Mouse (Mus musculus) forebrain, embryonic 13.5 days (tissue): ENCODE results near the gene Fank1. TPM values are rescaled to one million over a fixed set of nuclear protein-coding genes. Genes with fewer than 3 reads are reported as not detected.
"Not testable (repeated sequence)": the region's sequence is repeated elsewhere in the genome, so short reads cannot be mapped to it uniquely, and the experiment has no call there.

Experiments
- ATAC-seq: fragments of 200-750 bp; cut with Nextera tagmentation; 2 replicates; pipeline ENCODE4 v1.8.0; 2017
- H3K27ac ChIP-seq: fragments of 300-500 bp; sonication (generic); 2 replicates; pipeline ENCODE4 v1.5.1; 2015; ENCODE audit warnings: inconsistent platforms, mild to moderate bottlenecking, moderate library complexity
- H3K27me3 ChIP-seq: fragments of 300-500 bp; sonication (generic); 2 replicates; pipeline ENCODE4 v1.6.1; 2015; ENCODE audit warnings: mild to moderate bottlenecking, inconsistent platforms
- H3K36me3 ChIP-seq: fragments of 300-500 bp; sonication (generic); 2 replicates; pipeline ENCODE4 v1.6.1; 2015; ENCODE audit warnings: mild to moderate bottlenecking, inconsistent platforms; ENCODE audit not compliant: poor library complexity, severe bottlenecking
- H3K4me1 ChIP-seq: fragments of 300-500 bp; sonication (generic); 2 replicates; pipeline ENCODE4 v1.6.1; 2015; ENCODE audit warnings: inconsistent platforms
- H3K4me2 ChIP-seq: fragments of 300-500 bp; sonication (generic); 2 replicates; pipeline ENCODE4 v1.6.1; 2015; ENCODE audit warnings: inconsistent platforms, mild to moderate bottlenecking, moderate library complexity
- H3K4me3 ChIP-seq: fragments of 300-500 bp; sonication (generic); 2 replicates; pipeline ENCODE4 v1.5.1; 2015; ENCODE audit warnings: mild to moderate bottlenecking, inconsistent platforms
- H3K9ac ChIP-seq: fragments of 300-500 bp; sonication (generic); 2 replicates; pipeline ENCODE4 v1.6.1; 2015; ENCODE audit warnings: mild to moderate bottlenecking, inconsistent platforms
- H3K9me3 ChIP-seq: fragments of 300-500 bp; sonication (generic); replicated peaks from 2 replicates; pipeline ENCODE4 v1.6.1; 2016; ENCODE audit warnings: inconsistent platforms
- WGBS: fragments of 180-500 bp; shearing (Covaris S2); methylation state at CpG from one replicate; pipeline ENCODE4 v1.1.7; 2015; 5-methylcytosine and 5-hydroxymethylcytosine counted together
- polyA plus RNA-seq: library from polyadenylated mRNA; unstranded; fragments of >200 nt; fragmentation: Nextera tagmentation; extraction: Ambion mirVana; gene quantifications from 2 replicates; pipeline ENCODE4 v1.2.1, GENCODE M21; 2015

The Fank1 gene
- polyA plus RNA-seq, 1 experiment from 2014 or later, result 1.8 TPM

DNA sequence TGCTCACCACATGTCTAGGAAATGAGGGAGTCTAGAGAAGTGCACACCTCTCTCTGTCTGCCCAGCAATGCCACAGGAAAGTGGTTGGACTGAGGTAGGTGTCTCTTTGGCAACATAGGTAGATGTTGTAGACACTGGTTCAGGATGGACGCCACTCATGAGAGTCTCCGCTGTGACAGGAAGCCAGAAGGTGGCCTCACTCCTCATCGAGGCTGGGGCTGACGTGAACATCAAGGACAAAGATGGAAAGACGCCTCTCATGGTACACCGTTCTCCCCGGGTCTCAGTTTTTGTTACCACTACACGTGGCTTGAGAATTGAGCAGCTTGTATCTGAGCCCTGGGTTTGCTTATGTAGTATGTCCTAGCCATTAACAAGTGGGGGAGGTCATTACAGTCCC, 103.1 kb downstream of the Fank1 start:
- H3K27ac ChIP-seq, result no peak overlapping the region
- no peak overlapping the region for H3K4me3 ChIP-seq
- no peaks in the 10 kb centered on the region for H3K36me3 ChIP-seq
- no peaks in the 10 kb centered on the region for H3K4me1 ChIP-seq
- no peak overlapping the region for H3K9ac ChIP-seq
- H3K9me3 ChIP-seq, result no peaks in the 10 kb centered on the region
- no peak for ATAC-seq
- 93% methylated on average over 8 of the region's 8 CpGs for WGBS
- no peak overlapping the region for H3K4me2 ChIP-seq
- no peaks in the 10 kb centered on the region for H3K27me3 ChIP-seq

DNA sequence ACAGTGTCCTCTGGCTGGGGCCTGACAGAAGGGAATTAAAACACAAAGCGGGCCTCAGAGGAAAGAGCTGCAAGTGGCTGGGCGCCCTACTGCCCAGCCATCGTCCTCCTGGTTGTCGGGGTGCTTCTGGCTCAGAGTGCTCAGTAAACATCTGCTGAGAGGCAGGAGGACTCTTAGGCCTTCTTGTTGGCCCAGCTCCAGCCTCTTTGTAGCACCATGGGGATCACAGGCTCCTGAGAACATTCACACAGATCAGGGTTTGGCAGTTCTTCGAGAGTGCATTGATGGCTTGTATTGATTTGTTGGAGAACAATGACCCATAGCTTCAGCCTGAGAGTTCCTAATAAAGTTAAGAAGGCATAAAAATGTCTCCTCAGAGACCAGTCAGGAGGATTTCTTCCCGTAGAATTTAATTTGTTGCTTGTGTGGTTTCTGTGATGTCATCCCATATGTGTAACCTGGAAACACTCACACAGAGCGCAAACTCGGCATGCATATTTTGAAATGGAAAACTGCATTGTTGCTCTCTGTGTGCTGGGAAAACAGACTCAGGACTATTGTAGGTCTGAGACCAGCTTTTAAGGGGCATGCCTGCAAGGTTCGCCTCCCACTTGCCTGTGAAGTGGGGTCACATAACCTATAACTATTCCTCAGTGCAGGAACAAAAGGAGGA, 108.2 kb downstream of the Fank1 start:
- H3K9ac ChIP-seq, H3K36me3 ChIP-seq, ATAC-seq, H3K4me1 ChIP-seq, H3K4me3 ChIP-seq, H3K4me2 ChIP-seq, H3K27me3 ChIP-seq, H3K27ac ChIP-seq, H3K9me3 ChIP-seq: not testable (repeated sequence)
- 72% methylated on average over 5 of the region's 9 CpGs for WGBS

DNA sequence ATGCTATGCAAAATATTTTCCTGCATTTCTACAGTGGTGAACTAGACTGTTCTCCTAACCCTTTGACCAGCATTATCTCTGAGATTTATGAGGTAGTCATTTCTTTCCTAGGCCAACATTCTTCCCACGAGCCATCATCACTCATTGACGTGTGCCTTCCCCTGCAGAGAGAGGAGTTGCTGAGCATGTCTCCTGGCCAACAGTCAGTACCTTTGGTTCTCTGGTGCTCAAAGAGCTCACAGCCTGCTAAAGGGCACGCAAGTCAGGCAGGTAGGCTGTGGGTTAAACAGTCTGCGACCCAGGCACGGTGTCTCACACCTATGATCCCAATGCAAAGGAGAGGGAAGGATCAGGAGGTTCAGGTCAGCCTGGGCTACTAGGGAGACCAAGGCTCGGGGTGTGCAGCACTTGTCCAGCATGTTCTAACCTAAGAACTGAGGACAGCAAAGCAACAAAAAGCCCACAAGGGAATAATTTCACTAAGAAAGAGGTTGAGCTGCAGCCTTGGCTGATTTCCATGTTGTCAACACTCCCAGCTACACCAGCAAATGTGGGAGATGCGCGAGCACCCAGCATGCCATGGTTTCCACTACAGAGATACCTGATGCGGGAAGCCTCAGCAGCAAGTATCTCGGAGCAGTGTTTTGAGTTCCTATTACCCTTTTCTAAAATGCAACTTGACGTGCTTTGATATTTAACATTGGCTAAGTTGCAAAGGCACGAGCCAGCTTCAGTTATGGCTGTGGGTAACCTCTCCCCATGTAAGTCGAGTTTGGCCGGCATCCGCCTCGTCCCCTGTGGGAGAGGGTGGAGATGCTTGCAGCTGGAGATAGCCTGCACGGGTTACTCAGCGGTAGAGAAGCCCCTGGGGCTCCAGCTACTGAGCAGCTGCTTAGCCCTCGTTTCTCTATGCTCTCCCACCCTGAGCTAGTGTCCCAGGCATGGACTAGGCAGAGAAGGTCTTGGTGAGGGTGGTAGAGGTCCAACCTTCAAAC, 112.6 kb downstream of the Fank1 start:
- Histone ChIP-seq H3K4me2 (no peak overlapping the region), H3K9me3 (no peaks in the 10 kb centered on the region), H3K4me1 (no peaks in the 10 kb centered on the region), H3K36me3 (no peaks in the 10 kb centered on the region), H3K9ac (no peak overlapping the region), H3K27ac (no peak overlapping the region), H3K27me3 (no peaks in the 10 kb centered on the region), H3K4me3 (no peak overlapping the region)
- WGBS, result 88% methylated on average over 19 of the region's 19 CpGs
- no peak for ATAC-seq

DNA sequence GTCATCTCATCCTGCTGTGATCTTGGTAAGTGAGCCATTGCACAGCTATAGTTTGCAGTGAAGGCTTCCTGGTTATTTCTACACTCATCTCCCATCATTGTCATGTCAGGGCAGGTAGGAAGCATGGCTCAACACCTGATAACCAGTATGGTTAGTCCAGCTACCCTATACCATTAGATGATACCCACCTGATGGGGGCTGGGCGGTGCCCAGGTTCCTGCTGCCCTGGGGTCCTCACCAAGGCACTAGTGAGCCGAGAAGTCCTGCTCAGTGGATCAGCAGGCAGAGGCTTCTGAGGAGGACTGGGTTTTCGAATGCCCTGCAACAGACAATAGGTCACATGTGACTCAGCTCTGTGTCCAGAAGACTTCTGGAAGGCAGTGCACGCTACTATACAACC, 113.3 kb downstream of the Fank1 start:
- Histone ChIP-seq H3K4me3 (no peak overlapping the region), H3K36me3 (no peaks in the 10 kb centered on the region), H3K9me3 (no peaks in the 10 kb centered on the region), H3K27ac (no peak overlapping the region), H3K4me1 (no peaks in the 10 kb centered on the region), H3K9ac (no peak overlapping the region), H3K27me3 (no peaks in the 10 kb centered on the region), H3K4me2 (no peak overlapping the region)
- ATAC-seq, result no peak
- 90% methylated on average over 4 of the region's 4 CpGs for WGBS

DNA sequence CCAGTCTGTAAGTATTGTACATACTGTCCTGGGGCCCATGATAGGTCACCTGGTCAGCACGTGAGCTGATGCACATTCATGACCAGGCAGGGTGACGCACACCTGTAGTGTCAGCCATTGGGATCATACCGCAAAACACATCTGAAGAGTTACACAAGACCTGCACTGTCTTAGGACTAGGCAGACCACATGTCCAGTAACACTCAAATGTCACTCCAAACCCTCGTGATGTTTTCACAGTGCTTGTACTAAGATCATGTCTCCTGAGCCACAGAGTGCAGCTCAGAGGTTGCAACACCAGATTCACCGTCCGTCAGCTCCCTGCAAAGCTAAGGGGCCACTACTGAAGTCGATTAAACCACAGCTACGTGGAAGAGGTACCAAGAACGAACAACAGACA, 114.6 kb downstream of the Fank1 start:
- H3K4me1 ChIP-seq, result no peaks in the 10 kb centered on the region
- no peaks in the 10 kb centered on the region for H3K36me3 ChIP-seq
- WGBS, result 91% methylated on average over 9 of the region's 9 CpGs
- no peak overlapping the region for H3K27ac ChIP-seq
- H3K9ac ChIP-seq, result no peak overlapping the region
- no peak overlapping the region for H3K4me2 ChIP-seq
- H3K9me3 ChIP-seq, result no peaks in the 10 kb centered on the region
- no peak overlapping the region for H3K4me3 ChIP-seq
- ATAC-seq, result no peak
- no peaks in the 10 kb centered on the region for H3K27me3 ChIP-seq

DNA sequence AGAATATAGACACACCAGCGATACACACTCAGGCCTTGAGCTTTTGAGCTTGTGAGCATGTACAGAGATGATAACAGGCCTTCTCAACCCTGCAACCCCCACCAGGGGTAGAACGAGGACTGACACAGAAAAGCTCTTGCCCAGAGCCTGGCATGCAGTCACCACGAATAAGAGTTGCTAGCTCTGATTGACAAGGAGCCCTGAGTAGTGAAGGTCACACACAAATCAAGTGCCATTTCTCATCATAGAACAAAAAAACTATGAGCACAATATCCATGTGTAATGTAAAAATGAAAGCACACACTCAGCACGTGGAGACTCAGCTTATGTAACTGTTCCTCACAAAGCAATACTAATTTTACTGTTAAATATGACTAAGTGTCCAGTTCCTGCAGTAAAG, 115.1 kb downstream of the Fank1 start:
- Histone ChIP-seq H3K27ac (no peak overlapping the region), H3K9ac (no peak overlapping the region), H3K27me3 (no peaks in the 10 kb centered on the region), H3K4me1 (no peaks in the 10 kb centered on the region), H3K4me2 (no peak overlapping the region), H3K4me3 (no peak overlapping the region), H3K36me3 (no peaks in the 10 kb centered on the region), H3K9me3 (no peaks in the 10 kb centered on the region)
- no peak for ATAC-seq
- 80% methylated on average over 4 of the region's 4 CpGs for WGBS

DNA sequence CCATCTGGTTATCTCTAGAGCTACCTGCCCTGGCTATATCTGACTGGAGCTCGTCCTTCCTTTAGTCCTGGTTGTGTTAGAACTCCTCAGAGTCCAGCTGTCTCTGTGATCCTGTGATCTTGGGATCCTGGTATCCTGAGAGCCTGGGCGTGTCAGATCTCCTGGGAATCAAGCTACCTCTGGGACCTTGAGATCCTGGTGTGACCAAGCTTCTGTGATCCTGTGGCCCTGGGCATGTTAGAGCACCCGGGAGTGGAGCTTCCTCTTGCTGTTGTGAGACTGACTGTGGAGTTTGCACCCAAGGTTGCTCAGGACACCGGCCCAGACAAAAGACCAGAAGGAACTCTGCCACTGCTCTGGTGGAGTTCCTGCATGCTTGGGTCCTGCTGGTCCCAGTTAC, 122.7 kb downstream of the Fank1 start:
- no peak overlapping the region for H3K9ac ChIP-seq
- 85% methylated on average over 4 of the region's 4 CpGs for WGBS
- H3K27ac ChIP-seq, result no peak overlapping the region
- no peak overlapping the region for H3K4me3 ChIP-seq
- H3K9me3 ChIP-seq, result no peaks in the 10 kb centered on the region
- H3K36me3 ChIP-seq, result no peaks in the 10 kb centered on the region
- ATAC-seq, result no peak
- H3K4me2 ChIP-seq, result no peak overlapping the region
- H3K4me1 ChIP-seq, result no peaks in the 10 kb centered on the region
- H3K27me3 ChIP-seq, result no peaks in the 10 kb centered on the region

DNA sequence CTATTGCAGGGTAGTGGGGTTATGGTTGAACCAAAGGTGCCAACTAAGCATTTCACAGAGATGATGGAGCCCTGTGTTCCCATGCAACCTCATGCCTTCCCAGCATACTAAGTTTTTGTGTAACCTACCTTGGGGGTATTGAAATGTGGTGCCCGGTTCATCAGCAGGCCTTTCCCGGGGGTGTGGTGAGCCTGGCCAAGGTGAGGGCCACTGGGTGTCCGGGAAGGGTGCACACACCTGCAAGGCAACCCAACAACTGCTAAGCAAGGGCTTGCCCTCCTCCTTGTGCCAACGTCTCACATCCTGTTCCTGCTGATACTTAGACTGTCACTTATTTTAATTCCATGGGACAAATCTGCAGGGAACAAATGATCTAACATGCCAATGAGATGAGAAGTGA, 132.3 kb downstream of the Fank1 start:
- no peak for ATAC-seq

DNA sequence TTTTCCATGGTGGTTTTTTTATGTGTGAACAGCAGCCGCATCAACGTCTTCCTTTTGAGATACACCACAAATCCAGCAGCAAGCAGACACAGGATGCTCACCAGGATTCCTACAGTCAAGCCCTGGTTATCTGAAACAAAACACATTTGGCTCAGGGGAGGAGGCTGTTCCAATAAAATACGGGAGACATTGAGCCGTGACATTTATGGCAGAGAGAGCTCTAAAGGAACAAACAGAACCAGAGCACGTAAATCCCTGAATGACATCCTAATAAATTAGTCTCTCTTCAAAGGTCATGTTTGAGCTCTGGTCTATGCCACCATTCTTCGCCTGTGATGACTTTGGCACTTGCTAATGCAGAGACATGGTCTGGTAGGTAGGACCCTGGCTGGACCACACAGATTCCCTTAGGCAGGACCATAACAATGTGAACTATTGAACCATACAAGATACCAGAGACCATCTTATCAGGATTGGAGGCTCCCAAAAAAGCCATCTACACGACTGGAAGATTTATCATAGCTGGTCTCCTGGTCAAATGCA, 133.2 kb downstream of the Fank1 start:
- Histone ChIP-seq H3K9ac (no peak overlapping the region), H3K27ac (no peak overlapping the region), H3K9me3 (no peaks in the 10 kb centered on the region), H3K36me3 (no peaks in the 10 kb centered on the region), H3K4me3 (no peak overlapping the region), H3K27me3 (no peaks in the 10 kb centered on the region), H3K4me2 (no peak overlapping the region), H3K4me1 (no peaks in the 10 kb centered on the region)
- WGBS, result 90% methylated on average over 7 of the region's 7 CpGs
- no peak for ATAC-seq

More for the DNA sequence above, 132.3 kb downstream of the Fank1 start:
- Histone ChIP-seq H3K9ac (no peak overlapping the region), H3K4me2 (no peak overlapping the region), H3K4me3 (no peak overlapping the region), H3K27ac (no peak overlapping the region), H3K27me3 (no peaks in the 10 kb centered on the region), H3K9me3 (no peaks in the 10 kb centered on the region), H3K36me3 (no peaks in the 10 kb centered on the region), H3K4me1 (no peaks in the 10 kb centered on the region)
- WGBS, result 86% methylated on average over 4 of the region's 4 CpGs

DNA sequence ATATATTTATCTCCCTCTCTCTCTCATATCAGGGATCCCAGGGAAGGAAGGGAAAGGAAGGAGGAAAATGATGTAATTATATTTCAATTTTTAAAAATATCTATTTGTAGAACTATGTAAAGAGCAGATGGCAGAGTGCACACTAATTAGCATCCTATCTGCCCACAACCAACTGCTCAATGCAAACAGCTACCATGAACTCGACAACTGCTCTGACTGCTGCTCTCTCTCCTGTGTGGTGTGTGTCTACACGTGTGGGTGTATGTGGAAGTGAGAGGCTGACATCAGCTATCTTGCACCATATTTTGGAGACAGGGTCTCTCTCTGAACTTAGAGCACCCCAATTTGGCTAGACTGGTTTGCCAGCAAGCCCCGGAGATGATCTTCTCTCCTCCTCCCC, 135.2 kb downstream of the Fank1 start:
- no peaks in the 10 kb centered on the region for H3K36me3 ChIP-seq
- no peak for ATAC-seq
- no peaks in the 10 kb centered on the region for H3K4me1 ChIP-seq
- no peak overlapping the region for H3K4me3 ChIP-seq
- 85% methylated on average over 3 of the region's 3 CpGs for WGBS
- H3K9ac ChIP-seq, result no peak overlapping the region
- H3K9me3 ChIP-seq, result no peaks in the 10 kb centered on the region
- no peak overlapping the region for H3K27ac ChIP-seq
- H3K27me3 ChIP-seq, result no peaks in the 10 kb centered on the region
- H3K4me2 ChIP-seq, result no peak overlapping the region

DNA sequence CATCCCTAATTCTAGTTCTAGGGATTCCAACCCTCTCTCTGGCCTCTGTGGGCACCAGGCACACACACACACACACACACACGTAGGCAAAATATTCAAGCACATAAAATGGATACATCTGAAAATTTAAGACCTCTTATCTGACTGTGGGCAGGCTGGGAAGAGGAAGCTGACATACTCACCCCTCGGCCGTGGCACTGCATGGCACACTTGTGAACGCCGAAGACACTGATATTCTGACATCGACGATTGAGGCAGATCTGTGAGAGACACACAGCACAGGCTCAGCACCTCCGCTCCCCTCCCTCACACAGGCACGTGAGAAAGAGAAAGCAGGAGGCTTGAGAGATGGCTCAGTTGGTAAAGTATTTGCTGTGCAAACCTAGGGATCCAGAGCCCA, 139.6 kb downstream of the Fank1 start:
- WGBS, result 88% methylated on average over 9 of the region's 9 CpGs
- no peaks in the 10 kb centered on the region for H3K36me3 ChIP-seq
- no peaks in the 10 kb centered on the region for H3K9me3 ChIP-seq
- no peaks in the 10 kb centered on the region for H3K27me3 ChIP-seq
- no peak overlapping the region for H3K4me2 ChIP-seq
- H3K27ac ChIP-seq, result no peak overlapping the region
- H3K4me1 ChIP-seq, result no peaks in the 10 kb centered on the region
- no peak overlapping the region for H3K9ac ChIP-seq
- no peak overlapping the region for H3K4me3 ChIP-seq
- ATAC-seq, result no peak

DNA sequence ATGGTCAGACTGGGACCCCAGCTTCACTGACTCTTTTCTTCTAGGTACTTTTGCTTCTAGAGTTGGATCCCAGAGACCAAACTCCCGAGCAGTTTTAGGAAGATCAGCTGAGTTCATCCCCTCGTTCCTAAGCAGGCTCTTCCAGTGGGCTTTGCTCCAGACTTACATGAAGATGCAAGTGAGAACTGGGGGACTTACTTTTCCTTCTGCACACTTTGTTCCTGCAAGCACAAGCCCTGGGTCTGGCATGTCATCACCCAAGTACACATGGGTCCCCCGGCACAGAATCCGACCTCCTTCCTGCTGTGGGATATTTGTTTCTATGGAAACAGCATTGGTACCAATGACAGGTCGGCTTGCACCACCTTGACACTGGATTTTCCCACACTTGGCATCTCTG, 142.6 kb downstream of the Fank1 start:
- H3K36me3 ChIP-seq, result no peaks in the 10 kb centered on the region
- no peak overlapping the region for H3K9ac ChIP-seq
- WGBS, result 63% methylated on average over 5 of the region's 5 CpGs
- no peaks in the 10 kb centered on the region for H3K9me3 ChIP-seq
- H3K4me1 ChIP-seq, result no peaks in the 10 kb centered on the region
- H3K27ac ChIP-seq, result no peak overlapping the region
- no peak overlapping the region for H3K4me2 ChIP-seq
- H3K4me3 ChIP-seq, result no peak overlapping the region
- no peak for ATAC-seq
- no peaks in the 10 kb centered on the region for H3K27me3 ChIP-seq
